Mouse (Mus musculus) kidney, adult 9 months (tissue): Measurements from ENCODE around the gene Pxn.

ENCODE experiments used
- DNase-seq: peaks from one replicate; pipeline ENCODE4 v3.0.0; 2022

Pxn gene

GRCm38 (mm10) chr5:115506454-115507201, at the start of gene Pxn:
Gene Pxn (plus strand): TSS chr5:115506676.
- DNase-seq, result peak; percentile 93

DNA sequence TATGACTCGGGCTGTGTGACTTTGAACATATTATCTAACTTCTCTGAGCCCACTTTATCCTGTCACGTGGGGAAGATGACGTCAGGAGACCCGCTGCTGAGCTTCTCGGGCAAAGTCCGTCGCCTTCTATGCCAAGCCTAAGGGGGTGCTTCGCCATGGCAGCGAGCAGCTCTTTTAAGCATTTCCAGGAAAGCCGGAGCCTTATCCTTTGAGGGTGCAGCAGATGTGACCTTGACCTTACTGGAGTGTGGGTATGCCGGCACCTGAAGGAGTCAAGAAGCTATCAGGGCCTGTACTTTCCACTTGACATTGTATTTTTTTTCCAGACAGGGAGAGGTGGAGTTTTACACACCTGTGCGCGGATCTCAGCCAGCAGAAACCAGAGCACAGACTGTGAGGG, 47.6 kb upstream of the Pxn start:
- DNase-seq, result no peak

DNA sequence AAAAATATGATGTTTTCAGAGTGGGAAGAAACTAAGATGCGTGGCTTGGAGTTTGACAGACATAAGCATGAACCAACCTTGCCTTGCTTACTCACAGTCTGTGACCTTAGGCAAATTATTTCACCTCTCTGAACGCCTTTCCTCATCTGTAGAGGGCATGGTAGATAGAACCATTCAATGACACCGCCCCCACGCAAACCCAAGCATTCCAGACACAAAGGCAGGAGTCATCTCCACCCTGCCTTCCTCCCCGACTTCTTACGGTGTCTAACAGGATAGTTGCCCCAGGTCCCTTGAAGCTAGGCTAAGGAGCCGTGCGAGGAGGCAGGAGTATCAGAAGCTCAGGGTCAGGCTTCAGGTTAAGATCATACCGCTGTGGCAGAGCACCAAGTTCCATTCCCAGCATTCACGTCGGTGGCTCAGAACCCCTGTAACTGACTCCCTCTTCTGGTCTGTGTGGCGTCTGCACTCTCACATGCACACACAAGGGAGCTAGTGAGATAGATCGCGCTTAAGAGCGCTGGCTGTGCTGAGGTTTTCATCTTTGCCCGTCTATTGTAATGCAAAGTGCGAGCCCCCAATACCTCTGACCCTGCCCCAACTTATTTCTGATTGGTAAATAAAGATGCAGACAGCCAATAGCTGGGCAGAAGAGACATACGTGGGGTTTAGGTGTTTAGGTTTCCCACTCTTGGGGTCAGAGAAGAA, 41.9 kb upstream of the Pxn start:
- DNase-seq, result no peak

DNA sequence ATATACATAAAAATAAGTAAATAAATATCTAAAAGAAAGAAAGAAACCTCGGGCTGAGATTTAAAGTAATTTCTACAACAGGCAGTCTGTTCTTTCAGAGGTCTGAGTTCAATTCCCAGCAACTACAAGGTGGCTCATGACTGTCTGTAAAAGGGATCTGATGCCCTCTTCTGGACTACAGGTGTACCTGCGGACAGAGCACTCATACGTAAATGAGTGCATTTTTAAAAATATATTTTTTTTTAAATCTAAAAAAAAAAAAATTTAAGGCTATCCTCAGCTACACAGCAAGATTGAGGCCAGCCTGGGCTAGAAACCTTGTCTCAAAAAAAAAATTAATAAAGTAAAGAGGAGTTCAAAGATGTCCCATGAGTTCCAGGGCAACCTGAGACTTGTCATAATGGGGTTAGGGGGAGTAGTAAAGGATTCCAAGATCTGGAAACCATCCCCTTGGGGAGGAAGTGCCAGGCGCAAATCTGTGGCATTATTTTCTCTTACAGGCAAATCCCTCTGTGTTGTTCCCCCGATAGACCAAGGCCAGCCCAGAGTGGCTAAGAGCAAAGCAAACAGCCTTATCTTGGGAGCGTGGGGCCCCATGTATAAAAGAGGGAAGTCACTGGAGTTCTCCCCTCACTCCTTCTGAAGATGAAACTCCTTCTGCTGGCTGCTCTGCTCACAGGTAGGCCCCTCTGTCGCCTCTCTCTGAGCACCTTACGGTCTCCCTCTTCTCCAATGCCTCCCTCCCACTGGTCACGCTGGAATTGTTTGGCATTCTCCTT, 40.6 kb upstream of the Pxn start, which contains the start of gene Pla2g1b:
Pla2g1b (plus strand) TSS at position 621 of the 779 bp plus-strand sequence.
- DNase-seq, result no peak

- DNase-seq, result no peak
Measured at GRCm38 (mm10) chr5:115469791-115470190, 36.7 kb upstream of the Pxn start.

DNA sequence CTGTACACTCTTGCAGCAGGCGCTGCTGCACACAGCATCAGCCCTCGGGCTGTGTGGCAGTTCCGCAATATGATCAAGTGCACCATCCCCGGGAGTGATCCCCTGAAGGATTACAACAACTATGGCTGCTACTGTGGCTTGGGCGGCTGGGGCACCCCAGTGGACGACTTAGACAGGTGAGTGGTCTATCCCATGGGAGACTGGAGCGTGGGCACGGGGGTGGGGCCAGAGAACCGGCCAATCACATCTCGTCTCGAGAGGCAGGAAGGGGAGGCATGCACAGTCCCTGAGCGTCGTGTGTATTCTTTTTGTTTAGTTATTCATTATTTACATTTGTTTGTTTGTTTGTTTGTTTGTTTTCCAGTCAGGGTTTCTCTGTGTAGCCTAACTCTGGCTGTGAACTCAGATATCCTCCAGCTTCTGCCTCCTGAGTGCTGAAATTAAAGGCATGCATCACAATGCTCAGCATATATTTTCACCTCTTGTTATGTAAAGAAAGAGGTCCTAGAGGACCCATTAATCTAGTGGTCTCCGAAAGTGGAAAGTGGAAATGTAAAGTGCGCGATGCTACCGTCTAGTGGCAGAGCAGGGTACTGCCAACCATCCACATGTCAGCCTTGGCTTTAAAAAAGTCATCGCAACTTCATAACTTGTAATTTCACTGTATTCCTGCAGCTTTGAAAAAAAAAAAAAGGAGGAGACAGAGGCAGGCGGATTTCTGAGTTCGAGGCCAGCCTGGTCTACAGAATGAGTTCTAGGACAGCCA, 35.5 kb upstream of the Pxn start:
- DNase-seq, result no peak

GRCm38 (mm10) chr5:115473191-115473590, 33.3 kb upstream of the Pxn start:
- DNase-seq, result no peak

GRCm38 (mm10) chr5:115474174-115474828, 32.2 kb upstream of the Pxn start:
- no peak for DNase-seq

- peak; percentile 78 for DNase-seq
Measured at GRCm38 (mm10) chr5:115475337-115476106, 31.0 kb upstream of the Pxn start.

DNA sequence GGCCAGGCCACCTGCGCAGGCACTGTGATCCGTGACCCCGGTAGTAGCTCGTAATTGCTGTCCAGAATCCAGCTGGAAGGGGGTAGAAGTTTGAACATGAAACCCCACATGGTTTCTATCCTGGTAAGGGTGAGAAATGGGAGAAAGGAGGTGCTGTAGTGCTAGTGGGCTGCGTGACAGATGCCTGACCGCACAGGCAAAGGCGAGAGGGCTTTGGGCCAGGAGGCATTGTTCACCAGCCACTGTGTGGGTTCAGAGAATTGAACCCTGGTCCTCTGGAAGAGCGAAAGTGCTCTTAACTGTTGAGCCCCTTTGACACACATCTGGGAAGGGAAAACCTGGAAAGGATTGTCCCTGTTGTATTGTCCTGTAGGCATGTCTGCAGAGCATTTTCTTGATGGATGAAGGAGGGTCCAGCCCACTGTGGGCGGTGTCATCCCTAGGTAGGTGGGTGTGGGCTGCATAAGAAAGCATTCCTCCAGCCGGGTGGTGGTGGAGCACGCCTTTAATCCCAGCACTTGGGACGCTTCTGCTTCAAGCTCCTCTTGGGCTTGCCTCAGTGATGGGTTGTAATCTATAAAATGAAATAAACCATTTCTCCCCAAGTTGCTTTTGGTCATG, 30.3 kb upstream of the Pxn start:
- no peak for DNase-seq

GRCm38 (mm10) chr5:115479561-115479960, 26.9 kb upstream of the Pxn start:
- DNase-seq, result no peak

GRCm38 (mm10) chr5:115480101-115480500, 26.4 kb upstream of the Pxn start:
- DNase-seq, result no peak

GRCm38 (mm10) chr5:115482390-115483265, 23.8 kb upstream of the Pxn start:
- DNase-seq, result no peak

GRCm38 (mm10) chr5:115483385-115483784, 23.1 kb upstream of the Pxn start:
- no peak for DNase-seq

GRCm38 (mm10) chr5:115483947-115484920, 22.2 kb upstream of the Pxn start, which contains the start of gene Sirt4:
Gene Sirt4 (minus strand): TSS chr5:115484725.
- peak; percentile 96 for DNase-seq

GRCm38 (mm10) chr5:115484996-115485395, 21.5 kb upstream of the Pxn start:
- no peak for DNase-seq

DNA sequence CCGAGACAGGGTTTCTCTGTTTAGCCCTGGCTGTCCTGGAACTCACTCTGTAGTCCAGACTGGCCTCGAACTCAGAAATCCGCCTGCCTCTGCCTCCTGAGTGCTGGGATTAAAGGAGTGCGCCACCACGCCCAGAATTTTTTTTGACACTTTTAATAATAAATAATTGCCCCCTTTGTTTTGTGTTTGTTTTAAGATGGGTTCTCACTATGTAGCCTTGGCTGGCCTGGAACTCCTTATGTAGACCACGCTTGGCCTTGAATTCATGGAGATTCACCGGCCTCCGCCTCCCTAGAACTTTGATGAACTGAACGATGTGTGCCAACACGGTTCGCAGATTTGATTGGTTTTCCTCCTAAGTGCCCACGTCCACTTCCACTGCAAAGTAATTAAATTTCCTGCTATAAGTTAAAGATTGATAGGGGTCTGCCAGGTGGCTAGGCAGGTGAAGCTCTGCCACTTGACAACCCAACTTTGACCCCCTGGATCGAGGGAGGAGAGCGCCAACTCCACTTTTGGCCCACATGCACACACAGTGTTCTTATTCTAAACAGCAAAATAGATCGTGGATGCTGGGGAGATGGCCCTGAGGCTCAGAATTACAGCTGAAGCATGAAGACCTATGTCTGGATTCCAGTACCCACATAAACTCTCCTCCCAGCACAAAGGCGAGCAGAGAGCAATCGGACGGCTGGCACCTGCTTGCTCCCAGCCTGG, 20.8 kb upstream of the Pxn start:
- DNase-seq, result peak; percentile 69

DNA sequence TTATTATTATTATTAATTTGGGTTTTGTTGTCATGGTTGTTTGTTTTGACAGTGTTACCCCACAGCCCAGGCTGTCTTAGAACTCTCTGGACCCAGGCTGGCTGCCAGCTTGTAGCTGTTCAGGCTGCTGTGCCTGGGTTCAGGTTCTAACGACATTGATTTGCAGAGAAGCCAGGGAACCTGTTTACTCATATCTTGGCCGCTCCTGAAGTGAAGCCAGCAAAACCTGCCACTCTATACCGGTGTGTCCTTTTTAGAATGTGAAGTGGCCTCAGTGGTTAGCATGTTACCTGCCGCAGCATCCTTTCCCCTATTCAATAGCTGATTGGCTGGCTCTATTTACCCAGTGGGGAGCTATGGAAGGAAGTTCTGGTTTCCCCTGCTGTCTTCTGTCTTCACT, 19.8 kb upstream of the Pxn start:
- no peak for DNase-seq
